Comparison of ENCODE assay signal across 8 mouse cellular contexts in genomic region chr5:134100232-134100771, GRCm38 (mm10). TPM values are rescaled to one million over a fixed set of nuclear protein-coding genes. Genes with fewer than 3 reads are reported as not detected.
DNase-seq lines count a peak whose midpoint lies in the region; ATAC-seq and TF ChIP-seq lines count a peak whose summit lies in the region.

No protein-coding gene starts in this region.

- peak overlapping the region; percentile 45 for H3K4me2 ChIP-seq in CH12.LX (ENCODE audit: insufficient read depth, low read depth, poor library complexity, severe bottlenecking)
- H3K4me2 ChIP-seq in intestine, embryonic 15.5 days (replicated peaks): peak overlapping the region; percentile 95

- peak overlapping the region in 2 of 3 experiments; percentile 57 to 63 for H3K4me3 ChIP-seq in CH12.LX (replicated peaks in 1 of 3; ENCODE audit: low read depth in 2 of 3, low read length in 2 of 3, poor library complexity in 1 of 3)
- H3K4me3 ChIP-seq in embryonic facial prominence, embryonic 10.5 days: peak overlapping the region; percentile 85
- H3K4me3 ChIP-seq in intestine, embryonic 15.5 days (replicated peaks): peak overlapping the region; percentile 73
- peak overlapping the region; percentile 84 for H3K4me3 ChIP-seq in midbrain, embryonic 10.5 days

- peaks cover 15% of the 10 kb centered on the region for H3K9me3 ChIP-seq in CH12.LX (replicated peaks; ENCODE audit: low read length)
- H3K9me3 ChIP-seq in embryonic facial prominence, embryonic 10.5 days: no peaks in the 10 kb centered on the region
- H3K9me3 ChIP-seq in intestine, embryonic 15.5 days: no peaks in the 10 kb centered on the region
- no peaks in the 10 kb centered on the region for H3K9me3 ChIP-seq in midbrain, embryonic 10.5 days (replicated peaks)

- TF ChIP-seq CTCF in CH12.LX (conservative IDR thresholded peaks at IDR 0.05 in 1 of 2, IDR thresholded peaks at IDR 0.05 in 1 of 2; ENCODE audit: low read depth in 2 of 2, low read length in 2 of 2): no peak

- in situ Hi-C loops in CH12.LX (cut with MboI; ENCODE audit: low pct_ligation_motif_present, low pct_unique_long_range_greater_than_20kb, low sequenced_read_pairs): no loop called here

- ATAC-seq in intestine, embryonic 15.5 days: peak; percentile 7; the same call in 1 of the 2 replicates

- no peaks in the 10 kb centered on the region for H3K36me3 ChIP-seq in CH12.LX (replicated peaks in 1 of 2; ENCODE audit: control insufficient read depth in 1 of 2, insufficient read depth in 1 of 2, low read length in 1 of 2)
- peaks cover under 1% of the 10 kb centered on the region; the same call in 1 of the 2 replicates for H3K36me3 ChIP-seq in embryonic facial prominence, embryonic 10.5 days (replicated peaks)
- no peaks in the 10 kb centered on the region for H3K36me3 ChIP-seq in intestine, embryonic 15.5 days
- H3K36me3 ChIP-seq in midbrain, embryonic 10.5 days: peaks cover 5% of the 10 kb centered on the region; the same call in 1 of the 2 replicates

- no peak for TF ChIP-seq EP300 in CH12.LX (IDR thresholded peaks at IDR 0.05; ENCODE audit: low read length)

- DNase-seq in heart, adult 11 months: peak; percentile 94
- DNase-seq in heart, postnatal 4 days: no peak
- DNase-seq in CH12.LX (ENCODE audit: extremely low read depth): no peak
- peak; percentile 47 for DNase-seq in embryonic facial prominence, embryonic 10.5 days (ENCODE audit: low spot score)
- peak; percentile 17 for DNase-seq in midbrain, embryonic 10.5 days (ENCODE audit: low spot score)
- peak; percentile 26 for DNase-seq in yolk sac, embryonic 10.5 days (ENCODE audit: low spot score)
- no peak for DNase-seq in T-cell, adult 2 months (ENCODE audit: low spot score)

- no peak overlapping the region for H3K27ac ChIP-seq in CH12.LX (ENCODE audit: insufficient read depth, low read depth)
- peak overlapping the region; percentile 90 for H3K27ac ChIP-seq in embryonic facial prominence, embryonic 10.5 days (replicated peaks)
- no peak overlapping the region for H3K27ac ChIP-seq in intestine, embryonic 15.5 days
- H3K27ac ChIP-seq in midbrain, embryonic 10.5 days (replicated peaks): peak overlapping the region; percentile 93

- no peak for TF ChIP-seq POLR2A in CH12.LX (IDR thresholded peaks at IDR 0.05; ENCODE audit: low read depth, low read length)

- H3K79me2 ChIP-seq in CH12.LX (replicated peaks; ENCODE audit: control insufficient read depth, extremely low read depth, insufficient read depth, poor library complexity, severe bottlenecking): no peaks in the 10 kb centered on the region

- WGBS in embryonic facial prominence, embryonic 10.5 days: 4% methylated on average over 17 of the region's 17 CpGs
- WGBS in intestine, embryonic 15.5 days: 4% methylated on average over 17 of the region's 17 CpGs
- 4% methylated on average over 17 of the region's 17 CpGs for WGBS in midbrain, embryonic 10.5 days

- H3K27me3 ChIP-seq in CH12.LX (replicated peaks): no peaks in the 10 kb centered on the region
- H3K27me3 ChIP-seq in embryonic facial prominence, embryonic 10.5 days (replicated peaks; ENCODE audit: low read depth, poor library complexity, severe bottlenecking): no peaks in the 10 kb centered on the region; the same call in 1 of the 2 replicates
- no peaks in the 10 kb centered on the region for H3K27me3 ChIP-seq in intestine, embryonic 15.5 days (replicated peaks)
- H3K27me3 ChIP-seq in midbrain, embryonic 10.5 days (ENCODE audit: low read depth, poor library complexity, severe bottlenecking): peaks cover 4% of the 10 kb centered on the region; the same call in 1 of the 2 replicates

- no peak for TF ChIP-seq RAD21 in CH12.LX (IDR thresholded peaks at IDR 0.05; ENCODE audit: low read depth, low read length)

- H3K9ac ChIP-seq in CH12.LX (ENCODE audit: insufficient read depth, low read depth): no peak overlapping the region; the same call in 1 of the 2 replicates
- peak overlapping the region; percentile 75 for H3K9ac ChIP-seq in intestine, embryonic 15.5 days

- dilution Hi-C loops in CH12.LX (cut with MboI; ENCODE audit: extremely low pct_ligation_motif_present, extremely low pct_unique_long_range_greater_than_20kb, low sequenced_read_pairs): no loop called here

- peaks cover 15 to 45% of the 10 kb centered on the region in 2 experiments for H3K4me1 ChIP-seq in CH12.LX (ENCODE audit: control insufficient read depth in 1 of 2, insufficient read depth in 2 of 2)
- peaks cover 47% of the 10 kb centered on the region for H3K4me1 ChIP-seq in embryonic facial prominence, embryonic 10.5 days
- H3K4me1 ChIP-seq in intestine, embryonic 15.5 days (replicated peaks): peaks cover 26% of the 10 kb centered on the region; the same call in 1 of the 2 replicates
- peaks cover 41% of the 10 kb centered on the region for H3K4me1 ChIP-seq in midbrain, embryonic 10.5 days

TF ChIP-seq in CH12.LX, 34 proteins besides CTCF, POLR2A, EP300 and RAD21:
- 0 out of 2 replicates have a peak, but pooled peaks have one; percentile 30 for TF ChIP-seq CHD2 (IDR thresholded peaks at IDR 0.05; ENCODE audit: low read length)
- no peak for TF ChIP-seq NRF1 (IDR thresholded peaks at IDR 0.05; ENCODE audit: low read depth, low read length)
TF ChIP-seq in CH12.LX: peak in this region for 1.

RNA-seq across cellular contexts. Expression of gene Castor2, which starts 0.8 kb away (rescaled TPM):
- total RNA-seq in heart, postnatal 4 days (2021): 10 to 100 TPM; 15.9 to 16.8 TPM
- 1.2 and 1.3 TPM in 2 replicates for total RNA-seq in CH12.LX (2012; rRNA removed)
- total RNA-seq in CH12.LX (2014; rRNA removed): 0.31 and 0.35 TPM in 2 replicates
- polyA plus RNA-seq in CH12.LX (2012; ENCODE audit: insufficient read length, low read depth): 3.8 and 3.9 TPM in 2 replicates
- polyA plus RNA-seq in embryonic facial prominence, embryonic 10.5 days (2016; fragmentation: Nextera tagmentation; extraction: Ambion mirVana): 7.6 and 8.9 TPM in 2 replicates
- polyA plus RNA-seq in intestine, embryonic 15.5 days (2015; fragmentation: Nextera tagmentation; extraction: Ambion mirVana): 5.1 and 7.7 TPM in 2 replicates
- polyA plus RNA-seq in midbrain, embryonic 10.5 days (2016; fragmentation: Nextera tagmentation; extraction: Ambion mirVana): 10.1 and 12.8 TPM in 2 replicates

Comparison
In these comparisons a context has a peak if more than half of its experiments do, and no peak if none do; other contexts are left out.
1. DNase-seq: peak in heart, adult 11 months (single experiment), embryonic facial prominence, embryonic 10.5 days (single experiment), midbrain, embryonic 10.5 days (single experiment) and yolk sac, embryonic 10.5 days (single experiment); none in heart, postnatal 4 days (single experiment), CH12.LX (single experiment) and T-cell, adult 2 months (single experiment).
2. H3K27ac ChIP-seq: peak in embryonic facial prominence, embryonic 10.5 days (single experiment) and midbrain, embryonic 10.5 days (single experiment); none in CH12.LX (single experiment) and intestine, embryonic 15.5 days (single experiment).
3. Peak in every context shown above with its lines, with median percentiles within 50 percentile points of each other: H3K4me3 ChIP-seq.